Mouse (Mus musculus) G1E (cell line): ENCODE measurements around the gene H2al1a.

Experiments used
- CTCF ChIP-seq: IDR thresholded peaks from 2 replicates; pipeline ENCODE4 v1.5.1; 2012; ENCODE audit warnings: low read depth, low read length, inconsistent platforms, mixed read lengths
- POLR2AphosphoS5 ChIP-seq: IDR thresholded peaks from 2 replicates; pipeline ENCODE4 v1.6.1; 2012; ENCODE audit warnings: low read depth, low read length, inconsistent platforms; ENCODE audit not compliant: insufficient replicate concordance

GRCm38 (mm10) chrX:11267791-11268190 is 31.3 kb upstream of the H2al1a start:
- no peak for TF ChIP-seq CTCF
- no peak for TF ChIP-seq POLR2AphosphoS5
